Mouse (Mus musculus) myocyte (in vitro differentiated cells): ENCODE results near the gene Anapc13. TPM values are rescaled to one million over a fixed set of nuclear protein-coding genes. Genes with fewer than 3 reads are reported as not detected.
A peak's percentile ranks its signal among the peaks of the same experiment; 100 is the strongest.

ENCODE experiments used
- H3K27me3 ChIP-seq: one replicate; pipeline ENCODE4 v1.6.1; 2011; ENCODE audit not compliant: control insufficient read depth, insufficient read depth, insufficient read length
- H3K36me3 ChIP-seq: one replicate; pipeline ENCODE4 v1.6.1; 2011; ENCODE audit not compliant: control insufficient read depth, insufficient read depth
- H3K4me2 ChIP-seq: one replicate; pipeline ENCODE4 v1.6.1; 2011; ENCODE audit warnings: low read depth, control low read depth
- H3K4me3 ChIP-seq: one replicate; pipeline ENCODE4 v1.5.1; 2011; ENCODE audit warnings: mild to moderate bottlenecking, control low read depth, moderate library complexity
- H3K79me2 ChIP-seq: one replicate; pipeline ENCODE4 v1.6.1; 2011; ENCODE audit not compliant: control insufficient read depth, insufficient read depth
- H3ac ChIP-seq: one replicate; pipeline ENCODE4 v1.6.1; 2011; ENCODE audit not compliant: control insufficient read depth, insufficient read length
- CEBPB ChIP-seq: IDR thresholded peaks from 2 replicates; pipeline ENCODE4 v1.6.1; 2011; ENCODE audit warnings: mild to moderate bottlenecking, moderate library complexity; ENCODE audit not compliant: poor library complexity, insufficient read depth, severe bottlenecking
- E2F4 ChIP-seq: IDR thresholded peaks from one replicate; pipeline ENCODE4 v1.6.1; 2011; ENCODE audit warnings: mild to moderate bottlenecking, control low read depth, moderate library complexity; ENCODE audit not compliant: insufficient read depth
- MAX ChIP-seq: IDR thresholded peaks from one replicate; pipeline ENCODE4 v1.6.1; 2011; ENCODE audit warnings: low read depth, mild to moderate bottlenecking, control low read depth
- MYOD1 ChIP-seq, 3 experiments: IDR thresholded peaks; one replicate each; pipeline ENCODE4 v1.6.1; 2011; ENCODE audit warnings: control low read depth in 2 of 3, low read depth in 2 of 3, mild to moderate bottlenecking in 2 of 3, moderate library complexity in 1 of 3; ENCODE audit not compliant: insufficient read length in 2 of 3, control insufficient read depth in 1 of 3
- MYOG ChIP-seq, 3 experiments: IDR thresholded peaks; one replicate each; pipeline ENCODE4 v1.6.1; 2011; ENCODE audit warnings: control low read depth in 2 of 3, low read depth in 2 of 3, mild to moderate bottlenecking in 2 of 3; ENCODE audit not compliant: insufficient read length in 2 of 3, control insufficient read depth in 1 of 3, insufficient read depth in 1 of 3
- POLR2A ChIP-seq: IDR thresholded peaks from one replicate; pipeline ENCODE4 v1.6.1; 2011; ENCODE audit warnings: low read depth, mild to moderate bottlenecking, control low read depth, moderate library complexity; ENCODE audit not compliant: insufficient read length
- POLR2AphosphoS2 ChIP-seq: IDR thresholded peaks from one replicate; pipeline ENCODE4 v1.6.1; 2011; ENCODE audit warnings: low read depth, control low read depth; ENCODE audit not compliant: insufficient read length
- REST ChIP-seq: IDR thresholded peaks from one replicate; pipeline ENCODE4 v1.6.1; 2011; ENCODE audit warnings: mild to moderate bottlenecking, control low read depth, moderate library complexity; ENCODE audit not compliant: insufficient read depth, insufficient read length
- SRF ChIP-seq: IDR thresholded peaks from one replicate; pipeline ENCODE4 v1.6.1; 2011; ENCODE audit warnings: low read depth; ENCODE audit not compliant: control insufficient read depth, insufficient read length
- TCF12 ChIP-seq: IDR thresholded peaks from one replicate; pipeline ENCODE4 v1.6.1; 2011; ENCODE audit warnings: mild to moderate bottlenecking, control low read depth; ENCODE audit not compliant: poor library complexity, insufficient read depth, severe bottlenecking
- TCF3 ChIP-seq: IDR thresholded peaks from one replicate; pipeline ENCODE4 v1.6.1; 2011; ENCODE audit warnings: low read depth, control low read depth; ENCODE audit not compliant: insufficient read length
- USF1 ChIP-seq: IDR thresholded peaks from one replicate; pipeline ENCODE4 v1.6.1; 2011; ENCODE audit warnings: low read depth, mild to moderate bottlenecking, control low read depth, moderate library complexity
- polyA plus RNA-seq: library from polyadenylated mRNA; unstranded; fragments of >200 nt; fragmentation: generic; extraction: Trizol; gene quantifications from one replicate; pipeline ENCODE4 v1.2.1, GENCODE M21; 2012; ENCODE audit warnings: missing spikeins

The Anapc13 gene
- polyA plus RNA-seq, 1 experiment = 144 TPM

GRCm38 (mm10) chr9:102626839-102627225 is 736 bp downstream of the Anapc13 start:
- H3K27me3 ChIP-seq = no peaks in the 10 kb centered on the region
- no peak for TF ChIP-seq SRF
- no peak for TF ChIP-seq TCF12
- TF ChIP-seq CEBPB = no peak
- no peak for TF ChIP-seq E2F4
- TF ChIP-seq MAX = no peak
- no peak for TF ChIP-seq POLR2A
- TF ChIP-seq TCF3 = no peak
- TF ChIP-seq USF1 = no peak
- no peak for TF ChIP-seq MYOG (IDR thresholded peaks at IDR 0.05; ENCODE audit: control insufficient read depth in 1 of 3, insufficient read depth in 1 of 3, insufficient read length in 2 of 3, low read depth in 2 of 3)
- no peak for TF ChIP-seq POLR2AphosphoS2
- TF ChIP-seq REST = no peak
- TF ChIP-seq MYOD1 (IDR thresholded peaks at IDR 0.05; ENCODE audit: control insufficient read depth in 1 of 3, insufficient read length in 2 of 3, low read depth in 2 of 3) = no peak

GRCm38 (mm10) chr9:102627442-102627841 is 1.3 kb downstream of the Anapc13 start:
- no peak overlapping the region for H3ac ChIP-seq
- H3K4me2 ChIP-seq = peak overlapping the region; percentile 85
- no peaks in the 10 kb centered on the region for H3K36me3 ChIP-seq
- peak overlapping the region; percentile 59 for H3K4me3 ChIP-seq
- no peaks in the 10 kb centered on the region for H3K27me3 ChIP-seq
- TF ChIP-seq REST (no peak), POLR2AphosphoS2 (no peak), POLR2A (no peak), TCF3 (no peak), SRF (no peak), CEBPB (no peak), TCF12 (no peak), MYOG (IDR thresholded peaks at IDR 0.05; ENCODE audit: control insufficient read depth in 1 of 3, insufficient read depth in 1 of 3, insufficient read length in 2 of 3, low read depth in 2 of 3) (no peak), MAX (no peak), MYOD1 (IDR thresholded peaks at IDR 0.05; ENCODE audit: control insufficient read depth in 1 of 3, insufficient read length in 2 of 3, low read depth in 2 of 3) (no peak), E2F4 (no peak), USF1 (no peak)
- H3K79me2 ChIP-seq = peaks cover 25% of the 10 kb centered on the region

More at GRCm38 (mm10) chr9:102626839-102627225, 736 bp downstream of the Anapc13 start:
- peak overlapping the region; percentile 98 for H3ac ChIP-seq
- peak overlapping the region; percentile 85 for H3K4me2 ChIP-seq
- no peaks in the 10 kb centered on the region for H3K36me3 ChIP-seq
- H3K4me3 ChIP-seq = peak overlapping the region; percentile 59
- peaks cover 25% of the 10 kb centered on the region for H3K79me2 ChIP-seq

GRCm38 (mm10) chr9:102629052-102629451 is 3.0 kb downstream of the Anapc13 start:
- H3K79me2 ChIP-seq = peaks cover 19% of the 10 kb centered on the region
- TF ChIP-seq USF1 (no peak), E2F4 (no peak), SRF (no peak), MYOG (IDR thresholded peaks at IDR 0.05; ENCODE audit: control insufficient read depth in 1 of 3, insufficient read depth in 1 of 3, insufficient read length in 2 of 3, low read depth in 2 of 3) (peak; percentile 75 to 94 (median 86)), TCF3 (peak; percentile 36), MAX (no peak), CEBPB (no peak), POLR2AphosphoS2 (no peak), MYOD1 (IDR thresholded peaks at IDR 0.05; ENCODE audit: control insufficient read depth in 1 of 3, insufficient read length in 2 of 3, low read depth in 2 of 3) (peak; percentile 69 to 95 (median 84)), REST (no peak), TCF12 (peak; percentile 30), POLR2A (no peak)
- H3K4me3 ChIP-seq = no peak overlapping the region
- no peaks in the 10 kb centered on the region for H3K27me3 ChIP-seq
- no peaks in the 10 kb centered on the region for H3K36me3 ChIP-seq
- no peak overlapping the region for H3ac ChIP-seq
- peak overlapping the region; percentile 85 for H3K4me2 ChIP-seq

DNA sequence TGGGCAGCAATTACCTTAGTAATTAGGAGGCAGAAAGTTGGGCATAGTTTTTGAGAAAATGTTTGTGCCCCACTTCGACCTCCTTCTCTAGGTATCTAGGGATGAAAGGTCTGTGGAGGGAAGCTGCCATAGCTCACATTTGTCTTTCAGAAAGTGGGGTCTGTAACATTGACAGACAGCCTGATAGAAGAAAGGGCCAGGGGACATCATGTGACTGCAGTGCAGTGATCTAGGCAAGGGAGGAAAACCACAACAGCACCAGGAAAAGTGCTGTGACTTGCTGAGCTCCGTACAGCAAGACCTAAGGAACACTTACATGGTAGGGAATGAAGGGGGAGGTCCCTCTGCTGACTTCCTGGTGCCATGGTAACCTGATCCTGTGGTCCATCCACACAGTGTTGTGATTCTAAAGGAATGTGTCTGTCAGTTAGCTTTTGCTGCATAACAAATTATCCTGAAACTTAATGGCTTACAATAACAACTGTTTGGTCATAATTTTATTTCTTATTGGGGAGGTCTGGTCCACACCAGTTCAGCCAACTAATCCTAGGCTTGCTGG is 5.6 kb downstream of the Anapc13 start:
- Histone ChIP-seq H3K4me3 (no peak overlapping the region), H3K27me3 (no peaks in the 10 kb centered on the region)
- TF ChIP-seq CEBPB (no peak), USF1 (peak; percentile 58), MYOD1 (IDR thresholded peaks at IDR 0.05; ENCODE audit: control insufficient read depth in 1 of 3, insufficient read length in 2 of 3, low read depth in 2 of 3) (no peak)

DNA sequence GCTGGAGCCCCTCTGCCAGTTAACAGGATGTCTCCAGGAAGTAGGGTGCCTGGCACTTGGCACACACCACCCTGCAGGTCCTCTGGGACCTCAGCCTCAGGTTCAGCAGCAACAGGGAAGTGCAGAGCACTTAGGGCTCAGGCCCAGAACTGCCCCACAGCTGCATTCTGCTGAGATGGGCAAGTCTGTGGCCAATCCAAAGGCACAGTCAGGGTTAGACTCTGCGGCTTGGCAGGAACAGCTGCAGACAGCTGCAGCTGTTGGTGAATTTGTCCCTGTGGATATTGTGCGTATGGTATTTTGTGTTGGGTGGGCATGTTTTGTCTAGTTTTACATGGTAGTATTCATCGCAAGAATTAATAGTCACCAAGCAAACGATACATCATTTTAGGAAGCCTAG is 6.1 kb downstream of the Anapc13 start:
- peaks cover 3% of the 10 kb centered on the region for H3K79me2 ChIP-seq
- no peak overlapping the region for H3K4me3 ChIP-seq
- H3K36me3 ChIP-seq = no peaks in the 10 kb centered on the region
- peak overlapping the region; percentile 85 for H3K4me2 ChIP-seq
- TF ChIP-seq REST (no peak), TCF12 (peak; percentile 92), MYOG (IDR thresholded peaks at IDR 0.05; ENCODE audit: control insufficient read depth in 1 of 3, insufficient read depth in 1 of 3, insufficient read length in 2 of 3, low read depth in 2 of 3) (peak; percentile 98 to 99 (median 98)), POLR2A (peak; percentile 18), TCF3 (peak; percentile 89), E2F4 (no peak), MAX (no peak), USF1 (no peak), MYOD1 (IDR thresholded peaks at IDR 0.05; ENCODE audit: control insufficient read depth in 1 of 3, insufficient read length in 2 of 3, low read depth in 2 of 3) (peak; percentile 86 to 98 (median 97)), POLR2AphosphoS2 (no peak)
- no peaks in the 10 kb centered on the region for H3K27me3 ChIP-seq
- no peak overlapping the region for H3ac ChIP-seq

More for the DNA sequence above, 5.6 kb downstream of the Anapc13 start:
- peak overlapping the region; percentile 52 for H3K4me2 ChIP-seq
- peaks cover 5% of the 10 kb centered on the region for H3K79me2 ChIP-seq
- H3ac ChIP-seq = no peak overlapping the region
- no peaks in the 10 kb centered on the region for H3K36me3 ChIP-seq
